Mouse (Mus musculus): Measurements from ENCODE around the gene Wdpcp.
"Not testable (repeated sequence)": the region's sequence is repeated elsewhere in the genome, so short reads cannot be mapped to it uniquely, and the experiment has no call there.

Wdpcp gene

DNA sequence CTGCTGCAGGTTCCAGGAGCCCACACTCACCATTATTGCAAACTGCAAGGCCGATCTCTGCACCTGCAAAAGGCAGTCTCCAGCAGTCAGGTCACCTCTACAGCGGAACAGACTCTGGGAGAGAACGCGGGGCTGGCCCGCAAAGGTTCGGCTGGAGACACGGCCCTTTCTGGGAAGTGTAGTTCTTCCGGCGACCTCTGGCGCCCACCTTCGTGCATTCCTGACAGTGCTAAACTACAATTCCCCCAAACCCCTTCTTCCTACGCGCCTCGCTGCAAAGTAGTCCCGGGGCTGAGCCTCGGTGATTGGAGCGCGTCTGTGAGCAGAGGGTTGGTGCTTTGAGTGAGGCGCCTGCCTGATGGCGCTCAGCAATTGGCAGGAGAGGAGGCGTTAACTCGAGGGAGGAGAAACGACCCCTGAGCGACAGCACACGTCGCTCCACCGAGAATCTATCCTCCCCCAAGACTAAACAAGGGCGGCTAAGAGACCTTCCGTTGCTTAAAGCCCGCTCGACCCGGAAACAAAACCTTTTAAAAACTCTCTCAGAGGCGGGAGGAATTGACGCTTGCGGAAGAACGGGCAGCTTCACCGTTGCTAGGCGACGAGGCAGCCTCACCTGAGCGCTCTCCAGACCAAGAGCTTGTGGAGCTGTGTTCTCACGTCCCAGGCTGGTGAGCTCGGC lies at the start of gene Wdpcp, which contains the start of gene Mdh1:
Gene Wdpcp, plus strand, starts transcription at position 536 of the 682 bp plus-strand sequence.
Gene Mdh1, minus strand, starts transcription at position 668 of the 682 bp plus-strand sequence.
- DNase-seq (ENCODE audit: extremely low read depth, insufficient read length, low spot score) = peak; percentile 92

GRCm38 (mm10) chr11:21528676-21529394 lies 43.2 kb upstream of the Wdpcp start:
- no peak for DNase-seq (ENCODE audit: extremely low read depth, insufficient read length, low spot score)

DNA sequence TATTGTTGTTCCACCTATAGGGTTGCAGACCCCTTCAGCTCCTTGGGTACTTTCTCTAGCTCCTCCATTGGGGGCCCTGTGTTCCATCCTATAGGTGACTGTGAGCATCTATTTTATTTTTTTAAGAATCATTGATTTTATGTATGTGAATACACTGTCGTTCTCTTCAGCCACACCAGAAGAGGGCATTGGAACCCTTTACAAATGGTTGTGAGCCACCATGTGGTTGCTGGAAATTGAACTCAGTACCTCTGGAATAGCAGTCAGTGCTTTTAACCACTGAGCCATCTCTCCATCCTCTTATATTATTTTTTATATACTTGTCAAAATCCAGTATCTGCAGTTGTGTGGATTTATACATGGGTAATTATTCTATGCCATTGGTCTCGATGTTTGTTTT lies 41.2 kb upstream of the Wdpcp start:
- not testable (repeated sequence) for DNase-seq (ENCODE audit: extremely low read depth, insufficient read length, low spot score)

GRCm38 (mm10) chr11:21540072-21540471 lies 32.0 kb upstream of the Wdpcp start:
- DNase-seq (ENCODE audit: extremely low read depth, insufficient read length, low spot score) = no peak

GRCm38 (mm10) chr11:21540622-21541021 lies 31.4 kb upstream of the Wdpcp start:
- DNase-seq (ENCODE audit: extremely low read depth, insufficient read length, low spot score) = no peak

GRCm38 (mm10) chr11:21542731-21543130 lies 29.3 kb upstream of the Wdpcp start:
- no peak for DNase-seq (ENCODE audit: extremely low read depth, insufficient read length, low spot score)

GRCm38 (mm10) chr11:21545021-21545420 lies 27.0 kb upstream of the Wdpcp start:
- no peak for DNase-seq (ENCODE audit: extremely low read depth, insufficient read length, low spot score)

DNA sequence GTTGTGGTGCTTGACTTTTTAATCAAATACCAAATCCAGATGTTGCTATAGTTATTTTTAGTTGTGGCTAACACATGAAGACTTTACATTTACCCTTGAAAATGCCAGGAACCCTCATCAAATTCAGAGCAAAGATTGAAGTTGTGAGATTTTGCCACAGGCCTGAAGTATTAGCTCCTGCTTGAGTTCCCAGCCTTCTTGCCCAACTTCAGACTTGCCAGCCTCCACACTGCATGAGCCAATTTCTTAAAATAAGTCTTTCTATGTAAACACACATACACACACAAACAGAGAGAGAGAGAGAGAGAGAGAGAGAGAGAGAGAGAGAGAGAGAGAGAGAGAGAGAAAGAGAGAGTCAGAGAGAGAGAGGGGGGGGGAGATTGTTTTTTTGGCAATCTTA lies 26.1 kb upstream of the Wdpcp start:
- no peak for DNase-seq (ENCODE audit: extremely low read depth, insufficient read length, low spot score)

DNA sequence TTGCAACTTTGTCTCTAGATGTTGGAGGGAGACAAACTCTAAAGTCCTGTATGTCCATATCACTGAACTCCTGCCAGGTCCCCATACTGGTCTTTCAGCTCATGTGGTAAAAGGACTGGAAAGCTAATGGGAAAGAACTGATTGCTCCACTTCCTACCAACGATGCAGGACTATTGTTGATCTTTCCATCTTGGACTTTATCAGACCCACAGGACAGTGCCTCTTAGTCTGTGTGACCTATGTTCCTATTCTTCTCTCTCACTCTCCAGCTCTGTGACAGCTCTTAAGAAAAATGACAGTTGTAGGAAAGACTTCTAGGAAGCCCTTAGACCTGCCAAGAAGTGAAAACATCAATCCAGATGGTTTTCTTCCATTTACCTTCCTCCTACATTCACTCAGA lies 25.4 kb upstream of the Wdpcp start:
- DNase-seq (ENCODE audit: extremely low read depth, insufficient read length, low spot score) = no peak

DNA sequence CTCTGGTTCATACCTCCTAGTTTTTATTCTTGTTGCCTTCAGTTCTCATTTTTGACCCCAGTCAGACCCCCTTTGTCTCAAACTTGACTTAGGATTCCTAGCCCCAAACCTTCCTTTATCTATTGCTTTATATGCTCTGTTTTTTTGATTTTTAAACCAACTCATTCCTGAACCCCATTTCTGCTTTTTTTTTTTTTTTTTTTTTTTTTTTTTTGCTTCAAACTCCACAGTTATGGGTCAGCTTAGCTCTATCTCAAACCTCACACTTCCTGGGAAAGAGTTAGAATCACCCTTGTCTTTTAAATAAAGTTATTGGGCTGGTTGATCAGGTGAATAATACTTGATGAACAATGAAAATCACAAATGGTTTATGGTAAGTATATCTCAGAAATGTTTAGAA lies 24.5 kb upstream of the Wdpcp start:
- DNase-seq (ENCODE audit: extremely low read depth, insufficient read length, low spot score) = no peak

GRCm38 (mm10) chr11:21549052-21549451 lies 23.0 kb upstream of the Wdpcp start:
- no peak for DNase-seq (ENCODE audit: extremely low read depth, insufficient read length, low spot score)

DNA sequence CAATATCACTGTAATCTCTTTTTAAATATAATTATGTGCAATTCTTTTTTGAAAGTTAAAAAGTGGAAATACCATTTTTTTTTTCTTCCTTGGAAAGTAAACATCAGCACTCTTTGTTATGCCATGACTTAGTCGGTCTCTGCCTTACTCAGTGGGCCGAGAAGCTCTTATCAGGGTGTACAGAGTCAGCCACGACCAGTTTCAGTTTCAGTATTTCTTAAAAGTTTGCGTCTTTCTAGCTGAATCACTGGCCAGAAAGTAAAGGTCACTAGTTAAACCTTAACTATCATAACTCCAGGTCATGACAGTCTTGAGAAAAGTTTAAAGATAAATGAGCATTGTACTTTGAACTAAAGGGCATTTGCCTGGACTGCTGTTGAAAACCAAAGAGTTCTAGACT lies 22.3 kb upstream of the Wdpcp start:
- no peak for DNase-seq (ENCODE audit: extremely low read depth, insufficient read length, low spot score)

DNA sequence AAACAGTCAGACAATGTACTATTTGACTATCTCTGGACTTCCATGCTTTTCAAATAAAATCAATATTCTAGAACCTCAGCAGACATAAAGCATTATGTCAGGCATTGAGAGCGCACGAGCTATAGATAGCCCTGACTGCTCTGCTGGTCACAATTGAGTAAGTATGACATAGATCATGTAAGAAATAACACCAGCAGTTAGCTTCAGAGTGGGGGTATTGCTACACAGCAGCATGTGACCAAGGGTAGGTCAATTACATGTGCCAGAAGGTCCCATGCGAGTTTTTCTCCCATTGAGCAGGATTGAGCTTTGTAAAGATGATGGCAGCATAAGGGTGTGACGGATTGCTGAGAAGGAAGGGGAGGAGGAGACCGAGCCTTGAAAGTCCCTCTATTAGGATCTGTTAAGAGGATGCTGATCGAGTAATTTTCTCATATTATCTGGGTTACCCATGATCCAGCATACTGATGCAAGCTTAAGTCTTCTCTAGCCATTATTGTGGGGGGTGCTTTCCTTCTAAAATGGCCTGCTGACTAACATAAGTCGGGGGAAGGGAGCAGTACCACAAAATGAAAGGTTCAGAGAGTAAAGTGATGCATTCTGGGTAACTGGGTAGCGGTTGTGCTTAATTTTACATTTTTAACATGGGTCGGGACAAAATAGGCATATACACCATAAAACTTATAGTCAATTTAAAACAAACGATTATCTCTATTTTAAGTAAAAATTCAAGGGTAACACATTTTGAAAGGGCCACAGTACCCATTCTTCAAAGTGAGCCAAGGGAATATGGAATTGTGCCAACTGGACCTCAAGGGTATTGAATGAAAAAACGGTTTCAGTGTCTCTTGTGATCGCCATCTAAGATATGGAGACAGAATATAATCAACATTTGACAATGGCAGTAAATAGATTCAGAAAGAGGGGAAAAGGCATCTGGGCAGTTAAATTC lies 21.5 kb upstream of the Wdpcp start:
- DNase-seq (ENCODE audit: extremely low read depth, insufficient read length, low spot score) = no peak

GRCm38 (mm10) chr11:21552049-21552448 lies 20.0 kb upstream of the Wdpcp start:
- DNase-seq (ENCODE audit: extremely low read depth, insufficient read length, low spot score) = no peak

DNA sequence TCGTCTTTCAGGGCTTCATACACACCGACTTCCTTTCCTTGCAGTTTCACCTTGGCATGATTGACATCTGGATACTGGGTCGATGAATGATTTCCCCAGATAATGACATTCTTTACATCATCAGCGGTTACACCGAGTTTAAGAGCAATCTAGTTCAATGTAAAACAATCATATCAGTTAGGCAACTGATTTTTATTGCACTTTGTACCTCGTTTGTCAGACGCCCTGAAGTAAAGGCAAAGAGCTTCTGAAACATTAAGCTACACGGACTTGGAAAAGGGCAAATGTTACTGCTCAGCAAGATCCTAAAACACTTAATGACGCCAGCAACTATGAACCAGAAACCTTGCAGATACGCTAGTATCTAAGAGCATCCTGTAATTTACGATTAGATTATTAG lies 12.3 kb upstream of the Wdpcp start:
- DNase-seq (ENCODE audit: extremely low read depth, insufficient read length, low spot score) = no peak

GRCm38 (mm10) chr11:21561347-21561746 lies 10.7 kb upstream of the Wdpcp start:
- no peak for DNase-seq (ENCODE audit: extremely low read depth, insufficient read length, low spot score)

DNA sequence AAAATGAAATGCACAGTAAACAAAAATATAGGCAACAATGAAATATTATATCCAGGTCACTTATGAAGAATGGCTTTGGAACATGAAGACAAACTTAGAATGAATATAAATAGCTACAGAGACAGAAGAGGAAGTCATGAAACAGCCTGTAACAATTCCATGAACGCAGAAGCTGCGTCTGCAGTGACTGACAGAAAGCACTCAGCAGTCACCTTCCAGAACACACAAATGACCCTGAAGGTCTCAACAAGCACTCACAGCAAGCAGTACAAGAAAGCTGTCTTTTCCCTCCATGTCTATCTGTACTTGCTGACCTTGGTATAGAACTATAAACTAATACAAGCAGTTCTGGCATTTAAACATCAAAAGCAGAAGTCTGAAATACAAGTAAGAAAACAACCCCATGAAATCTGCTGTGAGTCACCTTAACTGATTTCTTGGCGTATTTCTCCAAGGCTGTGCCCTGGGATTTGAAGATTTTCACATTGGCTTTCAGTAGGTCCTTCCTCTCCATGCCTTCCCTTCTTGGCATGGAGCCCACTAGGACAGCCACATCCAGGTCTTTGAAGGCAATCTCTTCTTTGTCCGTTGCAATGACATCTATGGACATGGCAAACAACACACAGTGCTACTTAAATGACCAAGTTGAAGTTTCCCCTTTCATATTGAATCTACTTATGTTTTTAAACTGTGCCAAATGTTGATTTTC lies 8.3 kb upstream of the Wdpcp start:
- no peak for DNase-seq (ENCODE audit: extremely low read depth, insufficient read length, low spot score)

DNA sequence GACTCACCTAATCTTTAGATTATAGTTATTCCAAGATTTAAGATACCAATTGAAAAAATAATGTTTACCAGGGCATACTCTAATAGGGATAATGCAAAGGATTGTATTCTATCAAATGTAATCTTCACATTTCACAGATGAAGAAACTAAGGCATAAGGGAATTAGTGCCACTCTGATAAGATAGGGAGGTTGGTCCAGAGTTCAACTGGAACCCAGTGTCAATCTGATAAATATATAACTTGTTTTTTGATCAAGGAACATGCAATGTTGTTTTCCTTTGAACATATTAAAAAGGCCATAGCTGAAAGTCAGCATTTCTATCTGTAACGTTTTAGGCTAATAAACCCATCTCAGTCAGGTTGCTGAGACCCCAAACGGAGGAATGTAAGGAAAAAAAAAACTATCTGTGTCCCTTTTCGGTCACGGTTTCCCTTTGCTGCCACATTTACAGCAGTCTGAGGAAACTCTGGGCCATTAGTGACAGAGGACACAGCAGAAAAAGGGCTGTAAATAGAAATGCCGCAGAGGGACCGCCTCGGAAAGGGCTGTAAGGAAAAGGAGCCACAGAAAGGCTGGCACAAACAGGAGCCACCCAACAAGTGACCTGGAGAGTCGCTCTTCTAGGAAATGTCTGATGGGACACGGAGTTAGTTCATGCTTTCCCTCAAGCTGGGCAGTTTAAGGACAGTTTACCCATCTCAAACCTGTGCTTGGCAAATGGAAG lies 7.2 kb upstream of the Wdpcp start:
- no peak for DNase-seq (ENCODE audit: extremely low read depth, insufficient read length, low spot score)

GRCm38 (mm10) chr11:21566934-21567333 lies 5.1 kb upstream of the Wdpcp start:
- no peak for DNase-seq (ENCODE audit: extremely low read depth, insufficient read length, low spot score)

DNA sequence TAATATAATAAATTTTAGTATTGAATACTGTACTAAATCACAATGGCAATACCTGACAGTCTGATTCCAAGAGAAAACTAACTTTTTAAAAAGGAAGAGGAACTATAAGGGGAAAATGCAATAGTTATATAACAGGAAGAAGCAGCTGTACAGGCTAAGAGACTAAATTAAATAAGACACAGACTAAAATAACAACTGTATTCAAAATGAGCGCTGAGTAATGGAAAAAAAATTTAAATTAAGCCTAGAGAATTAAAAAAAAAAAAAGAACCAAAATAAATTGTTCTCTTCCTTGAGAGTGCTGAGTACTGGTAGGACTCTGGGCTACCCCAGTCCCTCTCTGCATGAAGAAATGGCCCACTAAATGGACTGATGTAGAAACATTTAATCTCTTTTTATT lies 4.3 kb upstream of the Wdpcp start:
- no peak for DNase-seq (ENCODE audit: extremely low read depth, insufficient read length, low spot score)
